Mouse (Mus musculus) midbrain, postnatal 0 days (tissue): ENCODE results near the gene Duxbl1. TPM values are rescaled to one million over a fixed set of nuclear protein-coding genes. Genes with fewer than 3 reads are reported as not detected.
"Not testable (repeated sequence)": the region's sequence is repeated elsewhere in the genome, so short reads cannot be mapped to it uniquely, and the experiment has no call there.

ENCODE experiments used
- ATAC-seq: fragments of 200-750 bp; cut with Nextera tagmentation; 2 replicates; pipeline ENCODE4 v1.8.0; 2017; ENCODE audit warnings: moderate number of reproducible peaks, mild to moderate bottlenecking, moderate TSS enrichment, moderate library complexity; ENCODE audit not compliant: low FRiP score
- DNase-seq: peaks from one replicate; pipeline ENCODE4 v3.0.0-alpha.2; 2015; ENCODE audit warnings: low spot score
- H3K27ac ChIP-seq: fragments of 300-500 bp; sonication (generic); 2 replicates; pipeline ENCODE4 v1.5.1; 2014; ENCODE audit warnings: low read depth, mild to moderate bottlenecking, low read length, mixed read lengths
- H3K27me3 ChIP-seq: fragments of 300-500 bp; sonication (generic); 2 replicates; pipeline ENCODE4 v1.6.1; 2014; ENCODE audit warnings: low read length, control low read depth, mixed read lengths; ENCODE audit not compliant: insufficient read depth
- H3K36me3 ChIP-seq: fragments of 300-500 bp; sonication (generic); 2 replicates; pipeline ENCODE4 v1.6.1; 2014; ENCODE audit warnings: low read length, control low read depth, mixed read lengths; ENCODE audit not compliant: insufficient read depth
- H3K4me1 ChIP-seq: fragments of 300-500 bp; sonication (generic); 2 replicates; pipeline ENCODE4 v1.6.1; 2014; ENCODE audit warnings: mild to moderate bottlenecking, control low read depth, antibody characterized with exemption, low read length, mixed read lengths; ENCODE audit not compliant: insufficient read depth
- H3K4me2 ChIP-seq: fragments of 300-500 bp; sonication (generic); 2 replicates; pipeline ENCODE4 v1.6.1; 2014; ENCODE audit warnings: low read depth, mild to moderate bottlenecking, low read length, mixed read lengths; ENCODE audit not compliant: poor library complexity, severe bottlenecking
- H3K4me3 ChIP-seq: fragments of 300-500 bp; sonication (generic); 2 replicates; pipeline ENCODE4 v1.5.1; 2014; ENCODE audit warnings: low read depth, mild to moderate bottlenecking, low read length, moderate library complexity
- H3K9ac ChIP-seq: fragments of 300-500 bp; sonication (generic); replicated peaks from 2 replicates; pipeline ENCODE4 v1.6.1; 2014; ENCODE audit warnings: mild to moderate bottlenecking, low read length, moderate library complexity, mixed read lengths; ENCODE audit not compliant: poor library complexity, severe bottlenecking
- H3K9me3 ChIP-seq: fragments of 300-500 bp; sonication (generic); 2 replicates; pipeline ENCODE4 v1.6.1; 2016; ENCODE audit warnings: low read length, control low read depth
- WGBS: fragments of 180-500 bp; shearing (Covaris S2); extraction: QIAGEN DNeasy Blood & Tissue Kit; methylation state at CpG from one replicate; pipeline ENCODE4 v1.1.7; 2014; 5-methylcytosine and 5-hydroxymethylcytosine counted together
- polyA plus RNA-seq: library from polyadenylated mRNA; unstranded; fragments of >200 nt; fragmentation: Nextera tagmentation; extraction: Ambion mirVana; gene quantifications from 2 replicates; pipeline ENCODE4 v1.2.1, GENCODE M21; 2015
- total RNA-seq: library from RNA; depleted of rRNA; stranded (reverse); fragments of >200 nt; gene quantifications from 2 replicates; pipeline ENCODE4 v1.2.3, GENCODE M21; 2014; rRNA removed

Duxbl1 gene
- total and polyA plus RNA-seq, 2 experiments from 2014 or later = 1.2 TPM

DNA sequence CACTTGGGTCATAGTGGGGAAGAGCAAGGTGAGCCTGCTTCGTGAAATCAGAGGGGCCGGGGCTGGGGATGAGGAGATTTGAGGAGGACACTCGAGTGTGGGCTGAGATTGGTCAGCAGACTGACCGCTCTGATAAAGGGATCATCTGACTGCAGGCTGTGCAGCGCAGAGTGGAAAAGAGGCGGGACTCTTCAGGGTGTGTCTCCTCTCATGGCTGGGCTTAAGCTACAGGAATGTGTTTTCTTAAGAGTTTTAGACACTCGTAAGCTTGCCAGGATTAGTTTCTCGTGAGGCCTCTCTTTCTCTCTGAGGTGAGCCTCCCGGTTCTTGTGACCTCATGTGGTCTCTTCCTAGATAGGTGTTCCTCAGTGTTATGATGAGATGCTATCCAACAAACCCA, 43.2 kb downstream of the Duxbl1 start:
- H3K4me1 ChIP-seq, ATAC-seq: not testable (repeated sequence)

DNA sequence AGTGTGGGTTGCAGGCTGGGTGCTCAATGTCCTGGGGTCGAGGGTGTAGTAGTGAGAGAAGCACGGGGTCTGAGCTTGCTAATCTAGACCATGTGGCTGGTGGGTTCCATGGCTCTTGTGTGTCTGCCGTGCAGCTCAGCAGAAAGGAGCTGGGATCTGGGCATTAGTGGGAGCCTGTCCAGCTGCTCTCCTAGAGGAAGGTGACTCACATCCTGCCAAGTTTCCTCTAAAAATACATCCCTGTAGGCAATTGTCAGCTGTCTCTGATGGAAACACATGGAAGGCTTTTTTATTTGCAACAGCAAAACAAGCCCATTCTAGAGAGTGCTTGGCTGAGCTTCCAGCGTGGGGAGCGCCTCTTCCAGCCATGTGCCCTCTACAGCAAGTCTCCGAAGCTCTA, 44.5 kb downstream of the Duxbl1 start:
- not testable (repeated sequence) for H3K36me3 ChIP-seq, H3K27me3 ChIP-seq, H3K27ac ChIP-seq, H3K4me1 ChIP-seq, H3K9ac ChIP-seq, ATAC-seq, H3K4me2 ChIP-seq, H3K9me3 ChIP-seq, H3K4me3 ChIP-seq, DNase-seq
- WGBS = no CpG with 5 or more reads among the region's 6 CpGs

More for the DNA sequence above, 43.2 kb downstream of the Duxbl1 start:
- H3K27me3 ChIP-seq, DNase-seq, H3K36me3 ChIP-seq, H3K9me3 ChIP-seq, H3K27ac ChIP-seq, H3K9ac ChIP-seq, H3K4me3 ChIP-seq, H3K4me2 ChIP-seq: not testable (repeated sequence)
- no CpG with 5 or more reads among the region's 9 CpGs for WGBS

DNA sequence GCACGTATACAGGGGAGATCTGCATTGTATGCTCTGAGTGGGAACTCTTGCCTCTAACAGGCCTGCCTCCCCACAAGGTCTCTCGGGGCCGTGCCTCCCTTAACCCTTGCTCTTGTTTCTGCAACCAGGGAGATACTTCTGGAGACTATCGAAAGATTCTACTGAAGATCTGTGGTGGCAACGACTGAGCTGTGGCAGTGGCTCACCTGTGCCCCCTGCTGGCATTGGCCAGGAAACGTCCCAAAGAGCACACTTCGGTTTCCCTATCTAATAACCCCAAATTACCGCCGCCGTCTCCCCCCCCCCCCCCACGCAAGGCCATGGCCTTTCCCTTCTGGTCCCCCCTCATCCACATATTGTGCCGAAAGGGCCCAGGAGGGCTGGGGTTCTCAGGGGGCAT, 47.3 kb downstream of the Duxbl1 start:
- H3K9ac ChIP-seq, DNase-seq, H3K4me3 ChIP-seq, H3K27ac ChIP-seq, H3K9me3 ChIP-seq, H3K4me2 ChIP-seq, H3K4me1 ChIP-seq, H3K27me3 ChIP-seq, H3K36me3 ChIP-seq, ATAC-seq: not testable (repeated sequence)
- no CpG with 5 or more reads among the region's 12 CpGs for WGBS

DNA sequence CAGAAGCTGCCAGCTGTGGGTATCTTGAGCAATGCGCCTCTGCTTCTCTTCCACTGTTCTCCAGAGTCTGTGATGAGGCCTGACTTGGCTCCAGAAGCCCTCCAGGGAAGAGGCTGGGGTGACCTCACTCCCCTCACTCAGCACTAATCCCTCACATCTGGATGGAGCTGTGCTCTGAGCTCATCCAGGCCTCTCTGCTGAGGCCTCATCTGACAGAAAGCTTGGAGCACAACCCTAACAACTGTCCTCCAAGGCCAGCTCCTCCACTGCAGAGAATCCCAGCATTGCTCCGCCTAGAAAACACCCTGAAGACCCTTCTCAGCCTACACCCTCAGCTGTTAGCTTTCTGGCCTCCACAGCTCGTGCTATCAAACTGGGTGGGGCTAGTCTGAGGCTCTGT, 56.0 kb downstream of the Duxbl1 start:
- not testable (repeated sequence) for H3K9ac ChIP-seq, H3K4me3 ChIP-seq, H3K4me2 ChIP-seq, H3K4me1 ChIP-seq, H3K27ac ChIP-seq, ATAC-seq, H3K27me3 ChIP-seq, DNase-seq, H3K36me3 ChIP-seq, H3K9me3 ChIP-seq
- no CpG with 5 or more reads among the region's 3 CpGs for WGBS

DNA sequence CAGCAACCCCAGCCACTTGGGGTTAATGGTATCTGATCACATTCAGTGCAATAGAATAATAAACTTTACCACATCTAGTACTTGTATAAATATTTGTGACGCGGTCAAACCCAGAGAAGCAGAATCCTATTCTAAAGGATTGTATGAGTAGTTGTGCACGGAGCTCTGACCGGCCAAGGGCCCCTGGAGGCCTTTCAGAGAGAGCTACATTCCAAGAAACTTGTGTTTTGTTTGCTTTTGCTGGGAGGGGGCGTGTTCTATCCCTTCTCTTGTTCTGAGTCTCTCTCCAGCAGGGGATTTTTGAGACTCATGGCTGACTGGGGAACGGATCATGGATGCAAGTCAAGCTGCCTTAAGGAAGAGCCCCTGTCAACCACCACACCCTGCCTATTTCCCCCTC, 57.1 kb downstream of the Duxbl1 start:
- not testable (repeated sequence) for H3K36me3 ChIP-seq, H3K9me3 ChIP-seq, H3K4me1 ChIP-seq, H3K4me3 ChIP-seq, H3K4me2 ChIP-seq, DNase-seq, ATAC-seq, H3K27me3 ChIP-seq, H3K27ac ChIP-seq, H3K9ac ChIP-seq
- no CpG with 5 or more reads among the region's 6 CpGs for WGBS

Other genes starting within 250 kb of the Duxbl1 start
- gene Zcchc24, start 209.5 kb upstream of the Duxbl1 start, total RNA-seq = 28.3 and 34.3 TPM in 2 replicates
- gene Zcchc24, start 209.5 kb upstream of the Duxbl1 start, polyA plus RNA-seq = 13.9 and 15.3 TPM in 2 replicates
- gene Anxa11, start 136.4 kb upstream of the Duxbl1 start, total RNA-seq = 2.7 and 3.0 TPM in 2 replicates
- 3.3 TPM in 2 replicates for gene Anxa11, start 136.4 kb upstream of the Duxbl1 start, polyA plus RNA-seq
- not detected in 2 replicates for gene Plac9a, start 75.5 kb upstream of the Duxbl1 start, total RNA-seq
- gene Plac9a, start 75.5 kb upstream of the Duxbl1 start, polyA plus RNA-seq = not detected in 2 replicates
- gene Tmem254a, start 50.9 kb upstream of the Duxbl1 start, total RNA-seq = 9.9 and 11.2 TPM in 2 replicates
- gene Tmem254a, start 50.9 kb upstream of the Duxbl1 start, polyA plus RNA-seq = 6.5 and 10.4 TPM in 2 replicates
- not detected in 2 replicates for gene Cphx1, start 40.3 kb upstream of the Duxbl1 start, total RNA-seq
- 0.35 TPM in 1 of 2 replicates, not detected in the other for gene Cphx1, start 40.3 kb upstream of the Duxbl1 start, polyA plus RNA-seq
- gene Gm9780, start 64.1 kb downstream of the Duxbl1 start, total RNA-seq = 4.9 and 5.9 TPM in 2 replicates
- gene Gm9780, start 64.1 kb downstream of the Duxbl1 start, polyA plus RNA-seq = 13.8 and 14.5 TPM in 2 replicates
- gene Tmem254c, start 88.8 kb downstream of the Duxbl1 start, total RNA-seq = 37.7 and 39.0 TPM in 2 replicates
- 36.2 and 49.6 TPM in 2 replicates for gene Tmem254c, start 88.8 kb downstream of the Duxbl1 start, polyA plus RNA-seq
- not detected in 2 replicates for gene Cphx2, start 102.9 kb downstream of the Duxbl1 start, total RNA-seq
- gene Cphx2, start 102.9 kb downstream of the Duxbl1 start, polyA plus RNA-seq = not detected in 2 replicates
- gene Cphx3, start 103.7 kb downstream of the Duxbl1 start, total RNA-seq = not detected in 2 replicates
- gene Cphx3, start 103.7 kb downstream of the Duxbl1 start, polyA plus RNA-seq = not detected in 2 replicates
- 2.2 and 5.8 TPM in 2 replicates for gene Duxbl2, start 139.8 kb downstream of the Duxbl1 start, total RNA-seq
- not detected in 2 replicates for gene Duxbl2, start 139.8 kb downstream of the Duxbl1 start, polyA plus RNA-seq
- 8.3 and 8.7 TPM in 2 replicates for gene Plac9b, start 203.9 kb downstream of the Duxbl1 start, total RNA-seq
- 12.0 and 12.2 TPM in 2 replicates for gene Plac9b, start 203.9 kb downstream of the Duxbl1 start, polyA plus RNA-seq
- gene Tmem254b, start 228.5 kb downstream of the Duxbl1 start, total RNA-seq = 22.6 and 32.9 TPM in 2 replicates
- 28.3 and 33.5 TPM in 2 replicates for gene Tmem254b, start 228.5 kb downstream of the Duxbl1 start, polyA plus RNA-seq